Mouse (Mus musculus) cerebellum, adult 8-10 months (tissue): Measurements from ENCODE around the gene BC016579.

ENCODE experiments used
- DNase-seq: peaks from one replicate; pipeline ENCODE4 v3.0.0; 2022

BC016579 gene

DNA sequence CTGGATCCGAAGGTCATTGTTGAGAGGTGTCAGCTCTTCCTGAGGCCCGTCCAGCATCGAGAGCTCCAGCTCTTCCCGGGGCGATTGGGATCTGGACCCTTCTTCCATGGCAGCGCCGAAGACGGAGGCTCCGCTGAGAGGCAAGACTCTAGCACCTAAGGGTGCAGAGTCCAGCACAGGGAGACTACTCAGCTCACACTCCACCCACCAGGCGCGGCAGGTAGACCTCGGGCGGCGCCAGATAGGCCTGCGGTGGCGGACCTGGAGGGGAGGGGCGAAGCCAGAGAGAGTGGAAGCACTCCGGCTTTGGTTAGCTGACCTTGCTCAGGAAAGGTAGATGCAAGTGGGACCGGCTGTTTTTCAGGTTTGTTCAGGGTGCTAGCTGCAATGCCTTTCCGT lies at the start of gene BC016579:
Gene BC016579 (minus strand): TSS at position 135 of the 399 bp plus-strand sequence.
- DNase-seq, result no peak

DNA sequence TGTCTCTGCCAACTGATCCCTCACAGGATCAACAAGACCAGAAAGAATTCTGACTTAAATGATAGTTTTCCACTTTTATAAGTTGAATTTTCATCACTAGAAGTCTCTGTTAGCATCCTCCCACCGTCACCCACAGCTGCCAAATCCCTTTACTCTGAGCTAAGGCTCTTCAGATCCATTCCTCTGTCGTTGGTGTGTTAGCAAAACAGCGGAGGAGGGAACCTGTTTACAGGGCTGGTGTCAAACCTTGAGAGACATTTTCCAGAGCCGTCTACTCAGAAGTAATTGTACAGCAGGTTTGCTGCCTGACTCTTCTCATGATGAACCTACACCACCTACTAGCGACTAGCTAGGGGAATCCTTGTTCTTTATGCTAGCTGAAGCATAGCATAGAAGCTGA lies 45.4 kb upstream of the BC016579 start:
- DNase-seq, result no peak

DNA sequence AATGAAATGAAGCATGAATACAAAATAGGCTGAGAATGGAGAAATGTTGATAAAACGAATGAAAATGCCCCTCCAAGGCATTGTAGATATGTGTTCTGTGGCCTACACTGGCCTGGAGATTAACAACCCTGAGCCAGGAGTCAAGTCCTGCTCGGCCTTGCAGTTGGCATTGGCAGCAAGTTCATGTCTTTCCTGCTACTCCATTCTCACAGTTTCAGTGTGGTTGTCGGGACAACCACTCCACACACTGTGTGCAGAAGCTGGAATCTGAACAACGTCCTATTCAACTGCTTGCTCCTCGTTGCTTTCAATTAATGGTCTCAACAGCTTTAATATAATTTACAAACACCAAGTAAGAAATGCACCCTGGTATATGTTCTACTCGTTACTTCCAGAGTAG lies 44.1 kb upstream of the BC016579 start:
- DNase-seq, result no peak

DNA sequence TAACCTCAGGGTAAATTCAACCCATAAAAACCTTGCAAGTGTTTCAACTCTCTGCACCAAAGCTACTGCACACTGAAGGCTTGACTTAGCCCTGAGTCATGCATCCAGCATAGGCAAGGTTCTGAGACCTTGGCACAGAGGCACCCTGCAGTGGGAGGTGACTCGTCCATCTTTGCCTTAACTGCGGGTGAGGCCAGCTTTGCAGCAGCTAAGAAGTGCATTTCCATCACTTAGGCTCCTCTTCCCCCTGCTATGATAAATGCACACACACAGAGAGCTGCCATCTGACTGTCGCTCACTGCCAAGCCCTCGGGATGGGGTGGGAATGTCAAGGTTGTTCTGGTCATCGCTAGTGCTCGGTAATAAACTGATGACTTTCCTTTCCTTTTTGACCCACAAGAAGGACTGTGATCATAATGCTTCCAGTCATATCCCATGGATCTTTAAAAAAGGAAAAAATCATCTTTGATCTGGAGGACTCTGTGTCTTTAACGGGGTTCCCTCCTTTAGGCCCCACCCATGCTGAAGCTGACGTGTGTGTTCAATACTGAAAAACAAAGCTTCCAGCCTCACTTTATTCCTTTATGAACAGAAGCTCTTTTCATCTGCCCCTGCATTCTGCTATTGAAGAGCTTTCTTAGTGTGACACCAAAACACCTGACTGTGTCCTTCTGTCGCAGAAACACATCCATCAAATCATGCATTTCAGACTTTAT lies 41.7 kb upstream of the BC016579 start:
- DNase-seq, result peak; percentile 42

DNA sequence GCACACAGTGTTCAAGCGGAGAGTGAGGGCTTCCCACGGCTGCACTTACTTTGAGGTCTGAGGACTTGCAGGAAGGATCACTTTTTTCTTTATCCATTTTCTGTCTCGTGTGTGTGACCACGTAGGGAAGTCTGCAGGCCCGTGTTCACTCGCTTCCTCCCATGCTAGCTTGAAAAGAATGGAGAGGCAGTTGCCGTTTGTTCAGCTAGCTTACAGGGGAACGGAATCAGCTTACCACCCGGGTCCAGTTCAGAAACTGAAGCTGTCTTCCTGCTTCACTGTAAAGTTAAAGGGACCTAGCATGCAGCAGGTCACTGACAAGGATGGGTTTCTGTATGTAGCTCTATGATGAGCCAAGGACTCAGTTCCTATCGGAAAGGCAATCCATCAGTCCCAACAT lies 39.7 kb upstream of the BC016579 start, which contains the start of gene Tmprss7:
Gene Tmprss7 (minus strand): TSS at position 101 of the 400 bp plus-strand sequence.
- DNase-seq, result no peak

DNA sequence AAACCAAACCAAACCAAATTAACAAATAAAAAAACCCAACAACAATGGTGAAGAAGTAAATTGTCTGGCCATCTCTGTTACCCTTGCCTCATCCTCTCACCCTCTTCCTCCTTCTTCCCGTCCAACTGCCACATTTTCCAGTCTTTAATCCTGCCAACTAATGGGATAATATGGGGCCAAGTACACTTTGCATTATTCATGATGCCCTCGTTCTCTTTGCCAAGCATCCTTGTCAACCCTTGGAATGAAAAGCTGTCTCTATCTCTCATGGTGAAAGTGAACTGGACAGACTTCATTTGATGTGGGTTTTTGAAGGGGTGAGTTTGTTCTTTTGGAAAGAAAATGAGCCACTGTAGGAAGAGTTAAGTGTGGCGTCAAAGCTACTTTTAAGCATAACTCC lies 39.0 kb upstream of the BC016579 start:
- no peak for DNase-seq

DNA sequence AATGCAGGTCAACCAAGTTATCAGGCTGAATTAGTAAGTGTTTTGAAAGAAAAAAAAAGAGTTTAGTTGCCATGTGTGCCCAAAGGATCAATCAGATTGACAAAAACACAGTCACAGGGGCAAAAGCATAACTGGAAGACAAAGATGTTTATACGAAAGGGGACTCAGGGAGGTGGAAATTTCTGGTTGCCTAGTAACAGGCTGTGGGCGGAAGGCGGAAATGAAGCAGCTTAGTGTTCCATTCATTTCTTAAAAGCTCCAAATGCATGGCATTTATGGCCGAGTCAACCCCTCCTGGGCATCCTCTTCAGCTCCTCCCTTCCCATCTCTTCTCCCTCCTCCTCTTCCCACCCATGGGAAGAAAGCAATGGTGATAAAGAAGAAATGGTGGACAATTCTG lies 36.3 kb upstream of the BC016579 start:
- DNase-seq, result no peak

DNA sequence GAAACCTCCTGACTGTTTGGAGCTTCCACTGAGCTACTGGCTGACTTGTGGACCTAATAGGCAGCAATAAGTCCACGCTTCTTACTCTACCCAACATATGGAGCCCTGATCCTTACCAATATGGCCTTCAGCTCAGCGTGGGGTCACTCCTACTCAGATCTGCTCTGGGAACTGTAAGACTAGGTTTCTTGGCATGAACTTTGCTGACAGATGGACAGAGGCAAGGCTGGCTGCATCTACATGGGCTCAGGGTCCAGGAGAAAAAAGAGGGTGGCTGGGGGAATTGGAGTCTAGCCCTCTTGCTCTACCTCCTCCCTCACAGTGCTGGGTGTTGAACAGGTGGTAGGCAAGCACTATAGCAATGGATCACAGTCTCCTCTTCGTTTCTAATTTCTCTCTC lies 33.0 kb upstream of the BC016579 start:
- peak; percentile 73 for DNase-seq

DNA sequence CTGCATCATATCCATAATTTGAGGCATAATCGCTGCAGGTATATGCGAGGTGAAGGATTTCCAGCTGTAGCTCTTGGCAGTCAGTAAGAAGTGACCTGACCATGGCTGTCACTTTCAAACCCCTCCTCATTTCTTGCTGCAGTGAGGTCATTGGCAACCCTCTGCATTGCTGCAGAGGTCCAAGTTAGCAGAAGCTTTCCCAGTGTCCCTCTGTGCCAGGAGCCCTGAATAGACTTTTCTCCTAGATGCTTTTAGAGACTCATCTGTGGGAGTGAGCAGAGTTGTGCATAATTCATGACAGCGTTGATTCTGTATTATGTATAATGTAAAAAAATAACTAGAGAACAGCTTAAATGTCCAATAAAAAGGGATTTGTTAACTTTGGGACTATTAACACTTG lies 31.4 kb upstream of the BC016579 start:
- DNase-seq, result no peak

DNA sequence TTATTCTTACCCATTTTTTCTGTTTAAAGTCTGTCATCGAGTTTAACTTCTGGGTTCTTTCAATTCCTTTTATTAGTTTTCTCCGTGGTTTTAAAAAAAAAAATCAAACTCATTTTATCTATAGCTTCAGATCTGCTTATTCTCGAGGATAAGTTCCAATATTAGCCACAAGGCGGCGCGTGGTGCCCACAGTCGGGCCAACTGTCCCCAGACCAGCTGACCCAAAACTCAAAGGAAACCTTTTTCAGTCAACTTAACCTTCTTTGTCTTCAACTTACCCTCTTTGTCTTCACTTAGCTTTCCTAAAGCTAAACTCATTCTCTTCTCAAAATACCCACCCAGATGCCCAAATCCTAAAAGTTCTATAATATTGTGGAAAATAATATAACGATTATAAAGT lies 30.9 kb upstream of the BC016579 start:
- peak; percentile 87 for DNase-seq

DNA sequence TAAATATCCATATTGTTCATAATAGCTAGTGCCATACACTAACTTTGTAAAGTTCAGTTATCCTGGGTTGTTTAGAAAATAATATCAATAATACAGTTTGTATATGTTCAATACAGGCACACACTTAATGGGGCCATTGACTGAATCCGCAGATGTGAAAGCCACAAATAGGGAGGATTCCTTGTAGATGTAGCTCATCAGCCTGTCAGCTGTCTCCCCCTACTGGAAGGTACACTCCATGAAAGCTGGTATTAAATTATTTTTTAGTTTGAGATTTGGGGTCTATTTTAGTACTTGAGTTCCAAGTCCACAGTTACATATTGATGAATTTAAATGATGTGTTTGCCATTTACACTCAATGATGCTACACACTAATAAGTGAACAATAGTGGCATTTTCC lies 22.6 kb upstream of the BC016579 start:
- no peak for DNase-seq

DNA sequence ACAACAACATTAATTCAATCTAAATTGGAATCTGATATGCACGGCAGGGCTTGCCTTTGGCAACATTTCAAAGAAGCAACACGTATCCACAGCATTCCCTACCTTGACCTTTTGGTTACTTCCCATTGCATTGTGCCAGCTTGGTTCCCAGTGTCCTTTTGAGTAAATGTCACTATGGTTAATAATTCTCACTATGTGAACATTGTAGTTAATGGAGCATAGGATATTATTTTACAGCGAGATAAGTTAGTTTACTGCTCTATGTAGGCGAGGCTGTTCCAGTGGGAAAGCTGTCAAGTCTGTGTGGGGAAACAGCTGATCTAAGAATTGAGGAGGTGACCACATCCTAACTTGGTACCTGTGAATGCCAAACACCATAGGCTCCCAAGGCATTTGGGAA lies 16.1 kb upstream of the BC016579 start:
- DNase-seq, result no peak

DNA sequence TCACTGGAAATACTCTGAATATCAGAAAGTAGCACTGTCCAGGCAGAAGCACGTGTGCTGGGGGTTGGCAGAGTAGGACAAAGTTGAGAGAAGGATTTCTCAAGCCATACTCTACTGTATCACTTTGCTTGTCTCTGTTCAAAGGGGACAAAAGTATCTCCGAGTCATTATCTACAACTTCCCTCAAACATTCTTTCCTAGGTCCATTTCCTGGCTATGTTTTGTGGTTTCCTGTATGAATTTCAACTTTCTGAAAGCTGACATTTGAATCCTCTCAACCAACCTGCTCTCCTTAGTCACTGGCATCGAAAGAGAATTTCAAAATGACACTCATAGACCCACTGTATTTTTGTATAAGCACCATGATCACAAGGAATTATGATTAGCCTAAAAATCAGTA lies 14.3 kb upstream of the BC016579 start:
- no peak for DNase-seq

DNA sequence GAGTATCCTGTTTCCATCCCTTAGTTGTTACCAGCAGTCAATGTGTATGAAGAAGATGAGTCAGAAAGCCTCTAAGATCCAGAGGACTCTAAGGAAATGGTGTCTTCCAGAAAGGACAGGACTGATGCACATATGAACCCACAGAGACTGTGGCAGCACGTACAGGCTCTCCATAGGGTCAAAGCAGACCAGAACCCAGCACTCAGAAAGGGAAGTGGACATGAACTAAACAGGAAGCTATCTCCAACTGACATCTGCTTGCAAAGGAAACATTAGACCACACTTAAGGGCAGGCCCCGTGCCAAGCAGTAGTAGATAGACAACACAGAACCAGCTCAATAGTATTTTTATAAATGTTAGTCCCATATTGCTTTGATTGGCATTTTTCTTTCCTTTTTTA lies 12.3 kb upstream of the BC016579 start:
- DNase-seq, result no peak

DNA sequence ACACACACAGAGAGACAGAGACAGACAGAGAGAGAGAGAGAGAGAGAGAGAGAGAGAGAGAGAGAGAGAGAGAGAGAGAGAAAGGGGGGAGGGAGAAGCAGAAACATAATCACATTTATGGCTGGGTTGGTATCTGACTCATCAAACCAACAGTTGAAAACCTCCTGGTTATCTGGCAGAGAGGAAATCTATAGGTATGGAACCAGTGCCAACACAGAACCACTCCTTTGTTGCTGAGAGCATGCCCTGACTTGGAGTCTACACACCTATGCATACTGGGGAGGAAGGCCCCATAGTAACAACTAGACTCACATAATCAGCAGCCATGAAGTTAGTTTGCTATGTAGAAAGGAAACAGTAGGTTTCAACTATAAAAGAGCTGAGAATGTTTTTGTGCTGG lies 8.5 kb upstream of the BC016579 start:
- no peak for DNase-seq

DNA sequence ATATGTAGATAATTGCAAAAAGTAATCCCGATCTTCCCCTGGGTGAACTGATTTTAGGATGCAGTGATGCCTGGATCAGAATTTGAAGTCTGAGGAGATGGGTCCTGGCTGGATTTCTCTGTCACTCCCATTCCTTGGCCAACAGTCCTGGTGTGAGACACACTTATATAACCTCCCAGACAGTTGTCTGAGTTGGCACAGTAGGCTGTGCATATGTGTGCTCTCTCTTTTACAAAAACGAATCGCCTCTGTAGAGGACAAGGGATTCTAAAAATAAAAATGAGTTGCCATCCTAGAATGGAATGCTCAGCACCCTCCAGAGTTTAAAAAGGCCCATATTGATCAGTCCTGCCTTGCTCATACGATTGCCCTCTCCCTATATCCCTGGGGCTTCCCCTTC lies 5.7 kb upstream of the BC016579 start:
- peak; percentile 48 for DNase-seq

DNA sequence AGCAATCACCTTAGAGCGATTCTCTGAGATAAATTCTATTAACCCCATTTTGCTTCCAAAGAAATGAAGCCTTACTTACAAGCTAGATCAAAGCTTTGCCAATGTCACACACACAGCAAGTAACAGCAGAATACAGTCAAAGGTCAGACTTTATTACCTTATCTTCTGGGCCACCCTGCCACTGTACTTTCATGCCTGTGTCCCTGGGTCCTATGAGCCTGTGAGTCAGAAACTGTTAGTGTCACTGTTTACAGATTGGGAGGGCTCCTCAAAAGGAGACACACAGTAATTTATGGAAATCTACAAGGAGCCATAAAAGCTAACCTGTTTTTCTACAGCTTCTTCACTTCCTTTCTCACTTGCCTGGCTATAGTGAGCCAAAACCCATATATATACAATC lies 4.4 kb upstream of the BC016579 start:
- no peak for DNase-seq

DNA sequence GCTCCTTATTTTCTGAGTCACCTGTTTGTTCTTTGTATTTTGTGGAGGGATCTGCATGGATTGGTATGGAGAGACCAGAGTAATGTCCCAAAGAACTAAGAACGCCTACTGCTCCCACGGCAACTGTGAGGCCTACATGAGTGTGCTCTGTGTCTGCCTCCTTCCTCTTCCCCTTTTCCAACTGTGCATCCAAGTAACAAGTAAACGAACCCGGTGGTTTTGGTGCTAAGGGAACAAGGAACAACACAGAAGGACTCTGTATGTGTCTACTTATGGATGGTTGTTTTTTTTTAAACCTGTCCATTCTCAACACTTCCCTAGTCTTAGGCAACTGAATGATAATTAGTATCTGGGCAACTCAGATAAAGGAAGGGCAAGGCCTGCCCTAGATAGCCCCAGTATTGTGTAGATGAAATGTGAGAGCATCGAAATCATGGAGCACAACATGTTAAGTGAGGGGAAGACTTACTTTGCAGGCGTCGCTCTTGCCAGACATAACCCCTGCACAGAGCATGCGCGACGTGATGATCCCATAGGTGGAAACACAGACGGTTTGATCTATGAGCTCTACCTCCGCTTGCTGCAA lies 3.8 kb upstream of the BC016579 start:
- DNase-seq, result no peak

DNA sequence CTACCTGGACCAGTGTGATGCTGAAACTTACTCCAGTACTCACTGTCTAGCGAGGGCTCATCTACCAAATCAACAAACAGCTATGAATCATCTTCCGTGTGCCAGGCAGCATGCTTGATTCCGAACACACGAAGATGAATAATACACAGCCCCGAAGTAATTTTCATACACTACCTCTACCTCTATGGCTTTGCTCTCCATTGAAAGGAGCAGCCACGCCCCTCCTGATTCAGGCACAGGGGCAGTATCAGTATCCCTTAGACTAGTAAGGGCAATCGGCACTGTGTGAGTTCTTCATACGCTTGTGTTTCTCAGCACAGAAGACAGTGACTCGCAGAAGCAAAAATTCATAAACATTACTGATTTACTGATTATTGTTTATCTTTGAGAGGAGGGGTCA lies 597 bp upstream of the BC016579 start:
- no peak for DNase-seq

DNA sequence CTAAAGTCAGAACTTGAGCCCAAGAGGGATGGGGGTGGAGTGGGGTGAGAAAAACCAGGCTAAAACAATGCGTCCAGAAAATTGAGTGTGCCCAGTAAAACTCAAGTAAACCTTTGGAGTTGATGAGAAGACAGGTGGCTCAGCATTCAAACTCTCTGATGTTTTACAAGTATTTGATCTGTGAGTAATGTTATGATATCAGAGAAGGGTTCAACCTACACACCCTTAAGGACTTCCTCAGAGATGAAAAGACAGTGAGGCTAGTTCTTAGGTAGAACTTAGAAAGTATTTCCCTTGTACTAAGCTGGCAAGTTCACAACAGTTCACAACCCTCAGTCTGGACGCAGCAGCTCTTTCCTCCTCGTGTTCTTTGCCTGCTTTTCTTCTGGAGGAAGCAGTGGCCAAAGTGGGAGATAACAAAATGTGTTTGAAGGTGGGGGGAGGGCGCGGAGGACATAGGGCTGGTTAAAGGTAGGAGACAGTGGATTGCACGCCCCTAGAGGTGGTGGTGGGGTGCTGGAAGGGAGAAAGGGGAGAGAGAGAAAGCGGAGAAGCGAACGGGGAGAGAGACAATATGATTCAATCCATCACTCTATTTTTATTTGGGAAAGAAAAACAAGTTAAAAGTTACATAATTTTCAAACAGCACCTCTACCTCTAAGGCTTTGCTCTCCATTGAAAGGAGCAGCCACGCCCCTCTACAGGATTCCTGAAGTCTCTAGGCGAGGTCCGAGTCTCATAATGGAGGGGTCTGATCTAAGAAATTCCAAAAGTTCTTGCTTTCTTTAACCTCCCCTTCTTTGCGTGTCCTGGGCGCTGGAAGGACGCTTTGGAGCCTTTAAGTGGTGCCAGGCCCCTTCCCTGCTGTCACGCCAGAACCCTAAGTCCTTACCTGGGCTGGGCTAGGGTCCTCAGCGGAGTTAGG lies 597 bp downstream of the BC016579 start:
- DNase-seq, result no peak

DNA sequence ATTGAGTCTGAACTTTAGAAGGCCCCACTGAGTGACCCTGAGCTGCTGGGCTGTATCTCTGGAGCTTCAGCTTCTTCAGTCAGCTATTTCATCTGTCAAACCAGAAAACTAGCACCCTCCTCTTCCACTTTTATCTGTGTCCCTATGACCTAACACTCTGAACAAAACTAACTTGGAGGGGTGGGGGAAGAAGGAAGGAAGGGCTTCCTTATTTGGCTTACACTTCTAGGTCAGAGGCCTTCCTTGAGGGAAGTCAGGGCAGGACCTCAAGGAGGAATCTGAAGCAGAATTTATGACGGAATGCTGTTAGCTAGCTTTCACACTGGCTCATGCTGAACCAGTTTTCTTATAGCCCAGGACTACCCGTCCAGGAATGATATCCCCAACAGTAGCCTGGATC lies 2.4 kb downstream of the BC016579 start:
- DNase-seq, result no peak

DNA sequence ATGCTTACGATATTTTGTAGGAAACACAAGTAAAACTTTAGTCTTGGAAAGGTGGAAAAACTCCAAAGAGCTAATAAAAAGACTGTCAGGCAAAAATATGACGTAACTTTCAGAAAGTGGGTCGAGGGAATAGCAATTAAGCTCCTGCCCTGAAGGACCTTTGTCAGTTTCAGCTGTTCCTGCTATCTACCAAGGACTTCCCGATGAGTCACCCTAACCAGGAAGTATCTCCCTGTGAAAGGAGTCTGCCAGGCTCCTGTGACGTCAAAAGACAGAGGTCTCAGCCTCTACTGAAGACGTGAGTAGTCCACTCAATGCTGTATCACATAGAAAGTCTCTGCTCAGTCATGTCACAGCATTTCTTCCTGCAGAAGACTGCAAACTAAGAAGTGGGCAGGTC lies 9.5 kb downstream of the BC016579 start:
- DNase-seq, result no peak

DNA sequence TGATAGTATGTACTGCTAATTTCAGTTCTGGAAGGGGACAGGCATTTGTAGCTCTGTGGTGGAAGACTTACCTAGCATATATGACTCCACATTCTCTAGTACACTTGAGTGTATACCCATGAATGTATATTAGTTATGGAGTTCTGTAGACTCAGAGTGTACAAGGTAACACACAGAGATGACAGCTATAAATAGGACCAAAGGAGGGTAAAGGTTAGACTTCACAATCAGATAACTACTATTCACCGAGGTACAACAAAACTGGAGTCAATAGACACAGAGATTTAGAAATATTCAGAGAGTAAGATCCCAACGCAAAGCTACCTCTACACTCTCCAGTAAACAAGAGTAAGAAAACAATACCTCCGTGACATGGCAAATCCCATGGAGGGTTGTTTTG lies 9.9 kb downstream of the BC016579 start:
- no peak for DNase-seq

DNA sequence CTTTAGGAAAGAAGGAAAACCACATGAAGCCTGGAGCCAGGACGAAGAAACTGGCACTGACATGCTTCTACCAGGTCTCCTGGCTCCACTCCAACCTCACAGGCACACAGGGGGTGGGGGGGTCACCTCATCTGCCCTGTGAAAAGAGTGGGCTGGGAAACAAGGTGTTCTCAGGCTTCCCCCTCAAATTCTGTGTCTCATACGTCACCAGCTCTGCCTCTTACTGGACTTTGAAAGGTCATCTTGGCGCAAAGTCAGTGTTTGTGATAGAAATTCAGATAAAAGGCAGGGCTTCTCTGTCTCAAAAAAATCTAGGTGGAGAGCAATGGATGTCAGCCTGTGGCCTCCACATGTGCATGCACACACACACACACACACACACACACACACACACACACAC lies 12.6 kb downstream of the BC016579 start:
- no peak for DNase-seq
